Mouse (Mus musculus) erythroblast, adult 5-6 weeks (primary cell): ENCODE data around the gene Trpm5. TPM values are rescaled to one million over a fixed set of nuclear protein-coding genes. Genes with fewer than 3 reads are reported as not detected.

ENCODE experiments used
- ATAC-seq: replicated peaks from 2 replicates; pipeline ENCODE4 v1.8.0; 2016; ENCODE audit warnings: moderate number of reproducible peaks, mild to moderate bottlenecking, moderate TSS enrichment, inconsistent platforms; ENCODE audit not compliant: poor library complexity, low FRiP score, severe bottlenecking
- total RNA-seq, 2 experiments: library from RNA; stranded (forward) in 1 of 2; stranded (reverse) in 1 of 2; fragments of 150-400 nt in 1 of 2; fragments of 200-764, 138-1000 nt in 1 of 2; gene quantifications; 2 replicates each; pipeline versions ENCODE4 v1.2.3 to v1.2.4; 2015 to 2017; ENCODE audit warnings: low replicate concordance in 2 of 2

Trpm5 gene
- total RNA-seq (2015; ENCODE audit: low replicate concordance) (not detected in 2 replicates), total RNA-seq (2017; ENCODE audit: low replicate concordance) (not detected in 2 replicates)

GRCm38 (mm10) chr7:143094592-143095553 lies at the start of gene Trpm5:
TSS of gene Trpm5 (minus strand) at chr7:143094642.
- ATAC-seq = no peak

- ATAC-seq = no peak
Measured at GRCm38 (mm10) chr7:143142680-143143079, 48.2 kb upstream of the Trpm5 start.

GRCm38 (mm10) chr7:143139932-143140331 lies 45.5 kb upstream of the Trpm5 start:
- no peak for ATAC-seq

GRCm38 (mm10) chr7:143138789-143139188 lies 44.3 kb upstream of the Trpm5 start:
- peak; percentile 45; the same call in 1 of the 2 replicates for ATAC-seq

- ATAC-seq = no peak
Measured at GRCm38 (mm10) chr7:143136561-143136960, 42.1 kb upstream of the Trpm5 start.

- no peak for ATAC-seq
Measured at GRCm38 (mm10) chr7:143136125-143136524, 41.7 kb upstream of the Trpm5 start.

GRCm38 (mm10) chr7:143132815-143133214 lies 38.4 kb upstream of the Trpm5 start:
- ATAC-seq = no peak

GRCm38 (mm10) chr7:143124902-143125301 lies 30.5 kb upstream of the Trpm5 start:
- ATAC-seq = no peak

- no peak for ATAC-seq
Measured at GRCm38 (mm10) chr7:143123876-143124669, 29.6 kb upstream of the Trpm5 start.

- no peak for ATAC-seq
Measured at GRCm38 (mm10) chr7:143122191-143122590, 27.7 kb upstream of the Trpm5 start.

GRCm38 (mm10) chr7:143119826-143120225 lies 25.4 kb upstream of the Trpm5 start:
- ATAC-seq = no peak

- no peak for ATAC-seq
Measured at GRCm38 (mm10) chr7:143119407-143119806, 25.0 kb upstream of the Trpm5 start.

- ATAC-seq = no peak
Measured at GRCm38 (mm10) chr7:143116521-143116920, 22.1 kb upstream of the Trpm5 start.

- ATAC-seq = no peak
Measured at GRCm38 (mm10) chr7:143114773-143115172, 20.3 kb upstream of the Trpm5 start.

- no peak for ATAC-seq
Measured at GRCm38 (mm10) chr7:143112395-143112794, 18.0 kb upstream of the Trpm5 start.

GRCm38 (mm10) chr7:143111719-143112118 lies 17.3 kb upstream of the Trpm5 start:
- no peak for ATAC-seq

- ATAC-seq = no peak
Measured at GRCm38 (mm10) chr7:143110803-143111202, 16.4 kb upstream of the Trpm5 start.

- ATAC-seq = no peak
Measured at GRCm38 (mm10) chr7:143109696-143110095, 15.3 kb upstream of the Trpm5 start.

- no peak for ATAC-seq
Measured at GRCm38 (mm10) chr7:143108996-143109660, 14.7 kb upstream of the Trpm5 start.

- ATAC-seq = no peak
Measured at GRCm38 (mm10) chr7:143108200-143108599, 13.8 kb upstream of the Trpm5 start.
